Mouse (Mus musculus) left cerebral cortex, adult 9 months (tissue): ENCODE results near the gene Mydgf.

ENCODE experiments used
- DNase-seq, 2 experiments: peaks; one replicate each; pipeline ENCODE4 v3.0.0; 2022; ENCODE audit warnings: low spot score in 2 of 2

Mydgf gene

DNA sequence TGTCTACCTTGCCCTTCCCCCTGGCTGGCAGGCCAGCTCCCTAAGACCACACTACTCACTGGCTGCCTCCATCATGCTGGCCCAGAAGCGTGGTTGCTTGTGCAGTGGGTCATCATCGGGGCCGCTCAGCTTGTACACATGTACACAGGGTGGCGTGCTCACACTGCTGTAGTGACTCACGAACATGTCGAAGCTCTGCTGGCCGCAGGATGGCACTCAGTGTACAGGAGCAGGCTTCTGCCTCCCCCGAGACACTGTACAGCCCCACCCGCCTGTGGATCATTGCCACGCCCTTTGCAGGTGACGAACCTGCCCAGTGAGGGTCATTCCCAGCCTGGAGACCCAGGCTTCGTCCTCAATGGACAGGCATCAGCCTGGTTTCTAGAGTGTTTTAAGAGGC, 10.6 kb upstream of the Mydgf start:
- no peak for DNase-seq

DNA sequence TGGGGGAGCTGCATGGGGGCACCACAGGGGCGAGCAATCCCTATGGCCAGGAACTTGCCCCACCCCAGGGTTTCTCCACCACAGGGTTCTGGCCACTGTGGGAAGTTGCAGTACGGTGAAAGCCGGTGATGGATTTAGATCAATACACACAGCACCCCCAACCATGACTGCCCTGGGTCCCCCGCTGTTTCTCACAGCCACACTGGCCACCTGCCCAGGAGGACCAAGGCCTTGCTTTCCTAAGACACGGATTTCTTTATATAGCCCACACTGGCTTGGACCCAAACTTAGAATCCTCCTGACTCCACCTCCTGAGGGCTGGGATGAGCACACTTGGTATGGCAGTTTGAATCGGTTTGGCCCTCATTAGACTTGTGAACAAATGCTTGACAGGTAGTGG, 7.5 kb upstream of the Mydgf start:
- no peak for DNase-seq

DNA sequence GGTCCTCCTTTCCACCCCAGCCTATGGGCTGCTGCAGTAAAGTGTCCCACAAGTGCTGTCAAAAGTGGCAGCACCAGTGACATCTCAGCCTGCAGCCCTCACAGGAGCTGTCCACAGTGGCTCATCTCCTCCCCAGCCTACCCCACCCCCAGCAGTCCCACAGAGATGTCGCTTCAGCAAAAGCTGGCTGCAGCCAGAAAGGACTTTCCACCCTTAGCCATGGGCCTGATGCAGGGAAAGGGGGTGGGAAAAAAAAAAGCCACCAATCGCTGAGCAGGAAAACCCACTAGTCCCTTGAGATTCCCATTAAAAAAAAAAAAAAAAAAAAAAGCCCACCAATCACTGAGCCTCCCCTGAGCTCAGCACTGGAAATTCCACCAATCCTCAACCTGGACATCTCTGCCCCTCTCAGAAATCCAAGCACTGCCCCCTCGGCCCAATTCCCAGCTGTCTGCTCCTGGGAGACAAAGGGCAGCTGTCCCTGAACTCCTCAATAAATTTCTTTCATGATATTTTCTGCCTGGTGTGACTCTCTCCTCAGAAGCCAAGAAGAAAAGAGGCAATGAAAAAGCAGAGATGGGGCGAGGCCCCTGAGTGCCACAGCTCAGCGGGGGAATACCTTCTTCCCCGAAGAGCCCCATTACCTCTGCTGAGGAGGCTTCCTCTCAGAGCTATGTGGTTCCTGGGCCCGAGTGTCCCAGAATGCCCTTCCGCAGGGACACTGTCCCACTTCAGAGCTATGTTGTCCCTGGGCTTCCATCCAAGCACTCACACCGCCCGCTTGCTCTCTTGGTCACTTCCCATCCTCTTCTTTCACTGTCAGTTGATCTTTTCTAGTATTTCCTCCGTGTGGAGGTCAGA, 1.8 kb upstream of the Mydgf start:
- DNase-seq: peak in 1 of 2 experiments; percentile 26

DNA sequence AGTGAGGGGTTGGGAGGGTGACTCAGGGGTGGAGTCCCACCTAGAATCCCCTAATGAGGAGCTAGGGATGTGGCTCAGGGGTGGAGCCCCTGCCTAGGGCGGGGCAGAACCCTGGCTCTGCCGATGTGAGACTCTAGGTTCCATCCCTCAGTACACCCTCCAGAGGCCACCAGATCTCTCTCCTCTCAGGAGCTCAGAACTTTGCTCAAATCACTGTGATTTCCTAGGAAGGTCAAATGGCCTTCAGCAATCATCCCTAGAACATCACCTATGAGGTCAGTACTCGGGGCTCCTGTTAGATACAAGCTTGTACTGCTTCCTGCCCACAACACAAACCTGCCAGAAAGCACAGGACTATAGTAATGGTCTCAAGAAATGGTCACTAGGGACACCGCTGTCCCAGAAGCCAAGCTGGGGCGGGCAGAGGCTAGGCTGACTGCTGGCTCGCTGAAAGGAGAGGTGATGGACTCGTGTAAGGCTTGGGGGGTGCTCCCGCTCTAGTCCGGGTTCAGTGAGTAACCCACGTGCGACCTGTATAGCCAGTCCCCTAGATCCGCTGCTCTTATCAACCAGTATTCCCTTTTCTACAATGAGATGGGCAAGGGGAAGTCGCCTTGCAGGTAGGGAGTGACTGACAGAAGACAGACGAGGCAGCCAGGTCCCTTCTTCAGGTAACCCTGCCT, 604 bp downstream of the Mydgf start:
- DNase-seq: no peak

DNA sequence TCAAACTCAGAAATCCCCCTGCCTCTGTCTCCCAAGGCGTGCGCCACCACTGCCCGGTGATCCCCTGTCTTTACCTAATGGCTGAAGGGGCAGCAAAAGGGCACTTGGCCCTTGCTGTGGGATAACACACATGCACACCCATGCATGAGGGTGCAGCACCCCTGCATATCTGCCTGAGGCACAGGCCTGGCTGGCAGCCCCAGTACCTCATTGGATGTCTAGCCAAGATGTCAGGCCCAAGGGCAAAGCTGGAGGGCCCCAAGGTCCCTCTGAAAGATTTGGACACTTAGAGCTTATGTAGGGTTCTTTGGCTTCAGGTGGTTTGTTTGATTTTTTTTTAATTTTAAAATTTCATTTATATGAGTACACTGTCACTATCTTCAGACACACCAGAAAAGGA, 8.3 kb downstream of the Mydgf start:
- no peak for DNase-seq

DNA sequence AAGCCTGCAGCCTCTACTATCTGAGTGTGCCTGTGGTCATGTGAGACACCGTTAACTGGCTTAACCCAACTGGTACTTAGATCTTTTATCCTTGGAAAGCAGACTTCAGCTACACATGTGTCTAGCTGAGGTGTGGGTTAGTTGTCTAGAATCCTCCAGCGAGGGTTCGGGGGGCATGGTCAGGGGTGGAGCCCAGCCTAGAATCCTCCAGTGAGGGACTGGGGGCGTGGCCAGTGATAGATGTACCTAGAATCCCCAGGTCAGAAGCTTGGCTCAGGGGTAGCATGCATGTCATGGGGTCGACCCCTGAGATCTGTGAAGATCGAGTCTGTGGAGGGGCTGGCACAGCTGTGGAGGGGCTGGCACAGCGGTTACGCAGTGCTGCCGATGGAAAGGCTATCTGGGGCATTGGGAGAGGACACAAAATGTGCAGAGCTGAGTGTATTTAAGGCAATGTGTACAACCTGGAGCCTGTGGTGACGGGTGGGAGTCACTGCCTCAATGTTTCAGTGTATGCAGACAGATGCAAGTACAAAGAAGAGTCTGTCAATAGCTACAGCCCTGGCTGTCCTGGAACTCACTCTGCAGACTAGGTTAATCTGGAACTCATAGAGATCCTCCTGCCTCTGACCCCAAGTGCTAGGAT, 10.2 kb downstream of the Mydgf start:
- no peak for DNase-seq

DNA sequence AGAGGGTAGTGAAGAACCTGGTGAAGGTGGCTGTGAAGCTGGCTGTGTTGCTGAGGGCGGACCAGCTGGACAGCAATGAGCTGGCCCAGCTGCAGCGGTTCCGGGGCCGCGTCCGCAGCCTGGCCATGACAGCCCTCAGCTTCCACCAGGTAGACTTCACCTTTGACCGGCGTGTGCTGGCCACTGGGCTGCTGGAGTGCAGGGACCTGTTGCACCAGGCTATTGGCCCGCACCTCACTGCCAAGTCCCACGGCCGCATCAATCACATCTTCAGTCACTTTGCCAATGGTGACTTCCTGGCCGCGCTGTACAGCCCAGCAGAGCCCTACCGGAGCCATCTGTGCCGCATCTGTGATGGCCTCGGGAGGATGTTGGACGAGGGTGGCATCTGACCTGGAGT, 11.8 kb downstream of the Mydgf start:
- DNase-seq: no peak

DNA sequence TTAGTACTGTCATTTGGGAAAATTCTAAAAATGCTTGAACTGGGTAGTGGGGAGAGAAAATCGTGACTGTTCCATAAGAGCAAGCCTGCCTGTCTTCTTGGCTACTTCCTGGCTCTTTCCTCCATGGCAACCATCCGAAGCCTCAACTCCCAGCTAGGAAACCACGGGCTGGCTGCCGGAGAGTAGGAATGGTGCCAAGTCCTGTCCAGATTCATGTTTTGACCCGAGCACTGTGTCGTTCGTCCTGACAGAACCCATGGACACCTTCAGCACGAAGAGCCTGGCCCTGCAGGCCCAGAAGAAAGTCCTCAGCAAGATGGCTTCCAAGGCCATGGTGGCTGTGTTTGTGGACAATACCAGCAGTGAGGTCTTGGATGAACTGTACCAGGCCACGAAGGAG, 12.3 kb downstream of the Mydgf start:
- no peak for DNase-seq

DNA sequence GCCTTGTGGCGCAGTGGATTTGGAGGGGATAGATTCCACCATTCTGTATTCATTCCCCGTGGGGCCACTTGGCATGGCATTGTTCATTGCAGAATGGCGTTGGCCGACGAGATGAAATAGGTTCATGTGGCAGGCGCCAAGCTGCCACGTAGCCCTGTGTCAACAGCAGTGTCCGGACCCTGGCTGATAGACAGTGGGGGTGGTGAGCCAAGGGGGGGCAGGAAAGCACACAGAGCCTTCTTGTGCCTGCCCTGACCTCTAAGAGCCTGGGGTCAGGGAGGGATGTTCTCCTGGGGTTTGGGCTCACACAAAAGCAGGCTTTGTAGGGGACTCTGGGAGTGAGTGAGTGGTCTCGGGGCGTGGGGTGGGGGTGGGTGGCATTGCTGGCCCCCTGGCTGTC, 13.1 kb downstream of the Mydgf start:
- DNase-seq: no peak

DNA sequence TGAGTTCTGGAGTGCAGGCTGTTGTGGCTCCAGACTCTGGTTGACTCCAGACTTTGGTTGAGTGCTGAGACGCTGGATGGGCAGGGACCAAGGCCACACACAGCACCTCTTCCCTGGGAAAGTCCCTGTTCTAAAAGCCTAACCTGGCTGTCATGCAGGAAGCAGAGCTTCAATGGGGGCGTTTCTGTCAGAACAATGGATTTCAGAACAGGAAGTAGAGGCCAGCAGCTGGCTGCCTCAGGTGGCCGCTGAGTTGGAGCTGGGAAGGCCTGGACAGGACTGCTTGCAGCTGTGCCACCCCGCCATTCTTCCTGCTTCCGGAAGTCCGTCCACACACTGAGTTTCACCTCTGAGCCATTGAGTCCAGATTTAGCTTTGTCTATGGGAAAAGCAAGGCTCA, 13.9 kb downstream of the Mydgf start:
- no peak for DNase-seq

DNA sequence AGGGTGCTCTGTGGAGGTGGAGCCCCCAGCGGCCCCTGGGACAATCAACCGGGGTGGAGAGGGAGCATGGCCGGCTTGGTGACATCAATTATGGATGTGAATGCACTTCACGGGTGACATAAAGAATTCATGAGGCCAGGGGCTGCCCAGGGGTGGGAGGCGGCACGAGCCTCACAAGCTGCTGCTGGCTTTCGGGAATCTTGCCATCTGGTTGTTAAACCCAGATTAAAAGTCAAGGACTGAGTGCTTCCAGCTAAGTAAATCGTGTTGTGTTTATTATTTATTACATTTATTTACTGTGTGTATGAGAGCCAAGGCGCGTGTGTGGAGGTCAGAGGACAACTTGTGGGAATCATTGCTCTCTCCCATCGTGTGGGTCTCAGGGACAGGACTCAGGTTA, 18.0 kb downstream of the Mydgf start:
- no peak for DNase-seq

DNA sequence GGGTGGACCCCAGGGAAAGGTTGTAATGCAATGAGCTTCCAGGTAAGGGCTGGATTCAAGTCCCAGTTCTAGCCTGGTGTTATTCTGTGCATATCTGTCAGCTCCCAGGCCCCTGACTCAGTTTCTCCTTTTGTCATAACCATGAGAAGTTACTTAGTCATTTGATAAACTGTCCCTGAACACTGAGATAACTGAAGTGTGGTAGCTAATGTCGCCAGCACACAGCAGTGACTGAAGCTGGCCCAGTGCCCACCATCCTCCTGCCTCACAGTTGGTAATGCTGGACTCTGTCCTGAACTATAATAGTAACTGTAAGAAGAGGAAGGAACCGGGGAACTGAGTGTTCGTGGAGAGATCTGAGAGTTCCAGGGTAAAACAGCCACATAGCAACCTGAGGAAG, 19.2 kb downstream of the Mydgf start:
- no peak for DNase-seq

DNA sequence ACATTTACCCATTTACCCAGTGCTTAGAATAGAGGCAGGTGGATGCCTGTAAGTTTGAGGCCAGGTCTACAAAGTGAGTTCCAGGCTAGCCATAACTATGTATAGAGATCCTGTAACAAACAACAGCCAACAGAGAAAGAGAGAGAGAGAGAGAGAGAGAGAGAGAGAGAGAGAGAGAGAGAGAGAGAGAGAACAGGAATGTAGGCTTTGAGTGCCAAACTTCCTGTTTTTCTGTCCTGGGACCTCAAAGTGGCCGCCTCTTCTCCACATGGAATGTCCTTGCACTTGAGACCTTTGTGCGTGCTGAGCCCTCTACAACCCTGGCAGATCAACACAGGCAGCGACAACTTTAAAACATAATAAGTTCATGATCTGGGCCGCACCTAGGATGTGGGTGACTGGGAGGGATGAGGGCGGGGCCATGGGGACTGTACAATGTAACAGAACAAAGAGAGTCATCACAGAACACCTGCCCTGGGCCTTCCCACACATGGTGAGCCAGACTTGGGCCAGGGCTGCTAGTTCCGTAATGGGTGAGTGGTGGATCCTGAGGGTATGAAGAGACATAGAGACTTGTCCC, 20.1 kb downstream of the Mydgf start:
- DNase-seq: no peak

DNA sequence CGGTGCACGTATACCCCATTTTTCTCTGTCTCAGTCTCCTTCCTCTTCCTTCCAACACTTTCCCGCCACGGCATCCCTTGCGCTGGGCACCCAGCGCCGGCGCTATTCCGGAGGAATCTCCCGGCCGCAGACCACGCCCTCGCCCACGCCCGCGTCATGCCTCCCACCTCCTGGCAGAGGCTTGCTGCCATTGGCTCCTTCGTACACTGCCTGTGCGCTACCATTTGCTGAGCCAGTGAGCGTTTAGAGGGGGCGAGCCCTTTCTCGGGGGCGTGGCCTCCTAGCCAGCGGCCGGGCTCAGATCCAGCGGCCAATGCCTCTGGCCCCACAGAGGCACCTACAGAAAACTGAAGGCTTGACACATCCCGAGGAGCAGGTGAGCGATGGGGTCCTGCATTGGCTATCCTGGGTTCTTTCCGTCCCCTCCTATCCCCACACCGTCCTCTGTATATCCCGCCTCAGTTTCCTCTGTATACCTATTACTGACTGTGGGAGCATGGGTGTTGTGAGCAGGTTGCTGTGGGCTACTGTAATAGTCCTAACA, 21.4 kb downstream of the Mydgf start, which contains the start of gene Tnfaip8l1:
TSS of gene Tnfaip8l1 (plus strand) at position 247 of the 544 bp plus-strand sequence.
- DNase-seq: peak; percentile 91 to 97

DNA sequence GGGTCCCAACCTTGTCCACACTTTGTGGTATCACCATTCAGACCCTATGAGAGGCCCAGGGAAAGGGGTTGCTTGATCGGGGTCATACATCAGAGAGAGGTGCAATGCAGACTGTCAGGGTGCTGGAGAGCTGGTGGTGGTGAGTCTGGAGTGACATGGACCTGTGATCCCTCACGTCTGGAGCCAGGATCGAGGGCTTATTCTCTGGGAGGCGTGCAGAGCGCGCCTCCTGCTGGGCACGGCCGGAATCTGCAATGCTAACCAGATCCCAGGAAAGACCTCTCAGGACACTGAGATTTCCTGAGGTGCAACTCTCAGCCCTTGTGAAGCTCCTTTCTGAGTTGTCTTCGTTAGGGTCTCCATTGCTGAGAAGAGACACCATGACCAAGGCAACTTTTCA, 24.0 kb downstream of the Mydgf start:
- peak in 1 of 2 experiments; percentile 67 for DNase-seq

DNA sequence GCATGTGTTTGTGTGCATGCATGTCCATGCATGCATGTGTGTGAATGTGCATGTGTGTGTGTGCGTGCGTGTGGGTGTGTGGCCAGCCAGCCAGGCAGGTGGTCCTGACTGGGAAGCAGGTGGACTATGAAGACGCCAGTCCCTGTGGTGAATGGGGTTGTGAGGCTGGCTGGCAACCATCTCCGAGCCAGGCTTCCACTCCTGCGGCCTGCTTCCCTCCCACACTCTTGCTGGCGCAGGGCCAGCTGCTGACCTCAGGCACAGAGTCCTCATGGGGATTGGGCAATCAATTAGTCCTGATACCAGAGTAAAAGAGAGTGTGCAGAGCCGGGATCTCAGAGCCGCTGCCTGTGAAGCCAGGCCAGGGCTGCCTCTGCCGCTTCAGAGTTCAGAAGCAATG, 30.1 kb downstream of the Mydgf start:
- DNase-seq: no peak

DNA sequence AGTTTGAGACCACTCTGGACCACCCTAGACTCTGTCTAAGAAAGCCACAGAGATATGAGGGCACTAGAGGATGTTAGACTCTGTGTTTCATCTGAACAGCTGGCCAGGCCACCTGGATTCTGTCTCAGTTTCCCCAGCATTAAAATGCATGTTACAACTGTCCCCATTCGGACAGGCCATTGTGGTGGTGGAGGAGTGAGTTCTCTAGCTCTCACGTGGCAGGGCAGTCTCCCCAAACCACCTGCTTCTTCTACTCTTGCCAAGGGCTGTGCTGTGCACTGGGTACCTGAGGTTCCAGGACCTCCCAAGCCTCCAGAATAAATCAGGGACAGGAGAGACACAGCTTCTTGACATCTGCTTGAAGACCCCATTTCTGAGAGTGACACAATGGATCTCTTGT, 33.8 kb downstream of the Mydgf start:
- DNase-seq: no peak

DNA sequence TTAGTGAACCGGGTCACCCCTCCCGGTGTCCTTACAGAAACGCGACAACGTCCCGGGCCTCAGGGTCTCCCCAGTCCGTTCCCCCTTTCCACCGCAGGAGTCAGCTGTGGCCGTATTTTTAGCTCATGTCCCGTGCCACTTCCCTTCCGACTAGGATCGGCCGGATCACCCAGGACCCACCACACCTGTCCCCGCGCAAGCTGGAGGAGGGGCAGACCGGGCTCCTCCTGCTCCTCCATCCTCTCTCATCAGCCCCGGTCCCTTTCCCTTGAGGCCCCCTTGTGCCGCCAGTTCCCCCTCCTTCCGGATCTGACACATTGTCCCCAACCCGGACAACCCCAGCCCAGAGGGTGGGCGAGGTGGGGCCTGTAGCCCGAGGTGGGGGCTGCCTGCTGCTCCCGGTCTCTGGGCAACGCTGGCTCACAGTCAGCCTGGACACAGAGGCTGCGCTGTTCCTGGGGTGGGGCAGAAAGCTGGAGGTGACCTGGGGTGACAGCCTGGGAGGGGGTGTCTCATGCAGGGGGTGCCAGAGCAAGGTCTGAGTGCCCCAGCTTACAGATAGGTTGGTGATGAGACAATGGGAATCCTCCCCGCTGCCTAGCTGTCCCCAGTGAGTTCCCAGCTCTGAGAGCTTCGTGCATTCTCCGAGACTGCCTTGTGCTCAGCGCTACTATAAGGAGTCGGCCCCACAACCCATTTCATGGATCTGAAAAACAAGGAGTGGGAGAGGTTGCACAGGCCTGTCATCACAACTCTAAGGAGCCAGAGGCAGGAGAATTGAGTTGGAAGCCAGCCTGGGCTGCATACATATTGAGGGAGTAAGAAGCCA, 34.7 kb downstream of the Mydgf start:
- DNase-seq: no peak

DNA sequence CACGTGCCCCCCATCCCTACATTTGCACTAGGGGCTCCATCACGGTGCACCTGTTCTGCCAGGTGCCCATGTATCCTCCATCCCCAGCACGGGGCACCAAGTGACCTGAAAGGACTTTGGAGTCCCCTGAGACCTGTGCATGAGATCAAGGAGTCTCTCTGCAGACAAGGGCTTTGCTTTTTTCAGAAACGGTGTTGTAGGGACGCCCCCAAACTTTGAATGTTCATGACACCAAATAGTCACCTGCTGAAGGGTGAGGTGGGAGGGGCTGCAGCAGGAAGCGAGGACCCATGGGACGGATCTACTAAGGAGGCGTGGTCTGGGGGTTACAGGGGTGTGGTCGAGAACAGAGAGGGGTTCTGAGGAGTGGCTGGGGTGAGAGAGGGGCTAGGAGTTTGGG, 35.4 kb downstream of the Mydgf start:
- DNase-seq: no peak

DNA sequence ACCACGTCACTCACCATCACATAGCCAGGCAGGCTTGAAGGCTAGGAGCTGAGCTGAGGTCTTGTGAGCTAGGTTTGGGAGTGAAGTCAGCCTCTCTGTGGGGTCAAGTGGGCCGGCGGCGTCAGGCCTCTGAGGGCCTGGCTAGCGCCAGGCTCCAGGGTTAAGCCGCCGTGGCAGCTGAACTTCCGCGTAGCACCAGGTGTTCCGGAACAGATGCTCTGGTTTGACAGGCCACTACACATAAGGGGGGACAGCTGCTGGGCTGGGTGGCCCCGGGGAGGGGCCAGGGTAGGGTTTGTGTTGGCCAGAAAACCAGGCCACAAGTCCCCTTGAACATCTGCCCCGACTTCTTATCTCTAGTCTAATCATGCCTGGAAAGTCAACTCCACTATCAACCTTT, 36.3 kb downstream of the Mydgf start:
- DNase-seq: no peak

DNA sequence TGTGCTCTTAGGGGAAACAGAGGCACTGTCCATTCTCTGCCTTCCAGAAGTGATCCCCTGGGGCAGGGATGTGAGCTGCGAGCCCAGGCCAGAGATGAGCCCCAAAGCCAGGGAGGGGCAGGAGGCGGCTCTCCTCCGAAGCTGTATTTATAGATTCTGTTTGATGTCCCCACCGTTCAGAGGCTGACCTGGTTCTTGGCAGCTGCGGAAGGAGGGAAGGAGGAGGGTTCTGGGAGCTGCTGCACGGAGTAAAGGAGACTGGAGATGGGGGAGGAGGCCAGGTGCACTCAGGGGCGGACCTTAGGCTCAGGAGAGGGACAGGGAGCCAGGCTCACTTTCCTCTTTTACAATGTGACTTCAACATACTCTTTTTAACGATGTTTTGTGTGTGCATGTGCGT, 37.6 kb downstream of the Mydgf start:
- no peak for DNase-seq
